Mouse (Mus musculus) hindbrain, embryonic 12.5 days (tissue): ENCODE measurements around the gene Banp. TPM values are rescaled to one million over a fixed set of nuclear protein-coding genes. Genes with fewer than 3 reads are reported as not detected.
A peak's percentile ranks its signal among the peaks of the same experiment; 100 is the strongest.

Experiments
- ATAC-seq: fragments of 200-750 bp; cut with Nextera tagmentation; 2 replicates; pipeline ENCODE4 v1.8.0; 2017; ENCODE audit warnings: moderate TSS enrichment; ENCODE audit not compliant: low FRiP score
- H3K27ac ChIP-seq: fragments of 300-500 bp; sonication (generic); 2 replicates; pipeline ENCODE4 v1.5.1; 2016; ENCODE audit warnings: mild to moderate bottlenecking
- H3K27me3 ChIP-seq: fragments of 300-500 bp; sonication (generic); 2 replicates; pipeline ENCODE4 v1.6.1; 2016; ENCODE audit warnings: mild to moderate bottlenecking
- H3K36me3 ChIP-seq: fragments of 300-500 bp; sonication (generic); 2 replicates; pipeline ENCODE4 v1.6.1; 2016; ENCODE audit warnings: mild to moderate bottlenecking
- H3K4me1 ChIP-seq: fragments of 300-500 bp; sonication (generic); 2 replicates; pipeline ENCODE4 v1.6.1; 2016
- H3K4me2 ChIP-seq: fragments of 300-500 bp; sonication (generic); replicated peaks from 2 replicates; pipeline ENCODE4 v1.6.1; 2016; ENCODE audit warnings: mild to moderate bottlenecking
- H3K4me3 ChIP-seq: fragments of 300-500 bp; sonication (generic); 2 replicates; pipeline ENCODE4 v1.5.1; 2016; ENCODE audit warnings: mild to moderate bottlenecking
- H3K9ac ChIP-seq: fragments of 300-500 bp; sonication (generic); 2 replicates; pipeline ENCODE4 v1.6.1; 2016; ENCODE audit warnings: mild to moderate bottlenecking, moderate library complexity
- H3K9me3 ChIP-seq: fragments of 300-500 bp; sonication (generic); replicated peaks from 2 replicates; pipeline ENCODE4 v1.6.1; 2016; ENCODE audit warnings: mild to moderate bottlenecking
- WGBS: fragments of 180-500 bp; shearing (Covaris S2); methylation state at CpG from one replicate; pipeline ENCODE4 v1.1.7; 2016; 5-methylcytosine and 5-hydroxymethylcytosine counted together
- polyA plus RNA-seq: library from polyadenylated mRNA; unstranded; fragments of >200 nt; fragmentation: Nextera tagmentation; extraction: Ambion mirVana; gene quantifications from 2 replicates; pipeline ENCODE4 v1.2.1, GENCODE M21; 2016

Gene Banp
- polyA plus RNA-seq, 1 experiment from 2014 or later: 57.3 TPM

- ATAC-seq: no peak
- WGBS: 85% methylated on average over 7 of the region's 7 CpGs
- H3K9ac ChIP-seq: no peak overlapping the region
These were observed 3.2 kb upstream of the Banp start for GRCm38 (mm10) chr8:121946351-121946750.

GRCm38 (mm10) chr8:121947047-121947752, 2.4 kb upstream of the Banp start:
- Histone ChIP-seq H3K4me2 (peak overlapping the region; percentile 64), H3K27ac (peak overlapping the region; percentile 80), H3K9ac (peak overlapping the region; percentile 48; the same call in 1 of the 2 replicates), H3K27me3 (0 out of 2 replicates have a peak, but pooled peaks cover 6% of the 10 kb centered on the region), H3K4me3 (peak overlapping the region; percentile 30), H3K36me3 (no peaks in the 10 kb centered on the region), H3K4me1 (peaks cover 35% of the 10 kb centered on the region), H3K9me3 (no peaks in the 10 kb centered on the region)
- 28% methylated on average over 19 of the region's 19 CpGs for WGBS
- no peak for ATAC-seq

More at GRCm38 (mm10) chr8:121946351-121946750, 3.2 kb upstream of the Banp start:
- no peak overlapping the region for H3K4me3 ChIP-seq
- no peak overlapping the region for H3K4me2 ChIP-seq
- no peaks in the 10 kb centered on the region for H3K9me3 ChIP-seq
- peaks cover 27% of the 10 kb centered on the region for H3K4me1 ChIP-seq
- no peak overlapping the region for H3K27ac ChIP-seq
- H3K27me3 ChIP-seq: 0 out of 2 replicates have a peak, but pooled peaks cover 6% of the 10 kb centered on the region
- H3K36me3 ChIP-seq: no peaks in the 10 kb centered on the region

- 0 out of 2 replicates have a peak, but pooled peaks cover 6% of the 10 kb centered on the region for H3K27me3 ChIP-seq
- 1% methylated on average over 18 of the region's 18 CpGs for WGBS
- H3K4me1 ChIP-seq: peaks cover 41% of the 10 kb centered on the region
- no peaks in the 10 kb centered on the region for H3K36me3 ChIP-seq
- ATAC-seq: no peak
- peak overlapping the region; percentile 30 for H3K4me3 ChIP-seq
- no peaks in the 10 kb centered on the region for H3K9me3 ChIP-seq
- H3K27ac ChIP-seq: peak overlapping the region; percentile 80
- peak overlapping the region; percentile 48 for H3K9ac ChIP-seq
- peak overlapping the region; percentile 64 for H3K4me2 ChIP-seq
These were observed 1.8 kb upstream of the Banp start for GRCm38 (mm10) chr8:121947753-121948141.

GRCm38 (mm10) chr8:121948321-121949145, 1.0 kb upstream of the Banp start:
- no peak for ATAC-seq
- Histone ChIP-seq H3K9me3 (no peaks in the 10 kb centered on the region), H3K27me3 (0 out of 2 replicates have a peak, but pooled peaks cover 6% of the 10 kb centered on the region), H3K27ac (peak overlapping the region; percentile 79), H3K4me1 (peaks cover 43% of the 10 kb centered on the region), H3K4me3 (peak overlapping the region; percentile 30), H3K4me2 (peak overlapping the region; percentile 64), H3K9ac (peak overlapping the region; percentile 48), H3K36me3 (0 out of 2 replicates have a peak, but pooled peaks cover under 1% of the 10 kb centered on the region)
- WGBS: 60% methylated on average over 19 of the region's 19 CpGs

GRCm38 (mm10) chr8:121949941-121950748, 595 bp downstream of the Banp start:
- Histone ChIP-seq H3K27ac (peak overlapping the region; percentile 94), H3K27me3 (0 out of 2 replicates have a peak, but pooled peaks cover 2% of the 10 kb centered on the region), H3K36me3 (peaks cover 15% of the 10 kb centered on the region), H3K4me1 (peaks cover 49% of the 10 kb centered on the region), H3K9me3 (no peaks in the 10 kb centered on the region), H3K4me2 (peak overlapping the region; percentile 93), H3K4me3 (peak overlapping the region; percentile 97), H3K9ac (peak overlapping the region; percentile 99)
- under 1% methylated on average over 61 of the region's 66 CpGs for WGBS
- ATAC-seq: peak; percentile 97

GRCm38 (mm10) chr8:121950749-121951655, 1.5 kb downstream of the Banp start:
- no peaks in the 10 kb centered on the region for H3K27me3 ChIP-seq
- peaks cover 49% of the 10 kb centered on the region for H3K4me1 ChIP-seq
- peak overlapping the region; percentile 99 for H3K9ac ChIP-seq
- H3K36me3 ChIP-seq: peaks cover 17% of the 10 kb centered on the region
- WGBS: 1% methylated on average over 90 of the region's 97 CpGs
- H3K4me2 ChIP-seq: peak overlapping the region; percentile 93
- H3K27ac ChIP-seq: peak overlapping the region; percentile 94
- peak; percentile 18 for ATAC-seq
- peak overlapping the region; percentile 97 for H3K4me3 ChIP-seq
- H3K9me3 ChIP-seq: no peaks in the 10 kb centered on the region

GRCm38 (mm10) chr8:121951656-121952009, 2.1 kb downstream of the Banp start:
- Histone ChIP-seq H3K27ac (no peak overlapping the region), H3K4me2 (peak overlapping the region; percentile 93), H3K4me3 (peak overlapping the region; percentile 97), H3K36me3 (peaks cover 17% of the 10 kb centered on the region), H3K9ac (peak overlapping the region; percentile 99), H3K4me1 (peaks cover 49% of the 10 kb centered on the region), H3K9me3 (no peaks in the 10 kb centered on the region), H3K27me3 (no peaks in the 10 kb centered on the region)
- ATAC-seq: no peak
- WGBS: 39% methylated on average over 7 of the region's 7 CpGs

DNA sequence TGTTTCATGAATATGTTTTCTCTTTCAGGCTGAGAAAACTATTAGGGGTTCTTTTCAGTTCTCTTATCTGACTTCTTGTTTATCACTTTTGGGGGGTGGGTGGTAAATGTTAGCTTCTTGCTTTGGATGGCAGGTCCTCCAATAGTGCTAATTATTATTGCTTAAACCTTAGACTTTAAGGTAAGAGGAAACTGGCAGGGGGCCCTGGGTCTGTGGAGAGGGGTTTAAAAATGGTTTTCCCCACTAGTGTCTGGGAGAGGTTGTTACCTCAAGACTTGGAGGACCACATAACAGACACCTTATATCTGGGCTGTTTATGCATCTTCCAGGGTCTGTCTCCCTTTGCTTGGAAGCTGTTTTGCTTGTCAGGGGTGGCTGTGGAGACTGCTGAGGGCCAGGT, 2.6 kb downstream of the Banp start:
- peaks cover 47% of the 10 kb centered on the region for H3K4me1 ChIP-seq
- peaks cover 17% of the 10 kb centered on the region for H3K36me3 ChIP-seq
- no peaks in the 10 kb centered on the region for H3K9me3 ChIP-seq
- H3K4me2 ChIP-seq: peak overlapping the region; percentile 93
- peak overlapping the region; percentile 49 for H3K9ac ChIP-seq
- peak overlapping the region; percentile 11 for H3K4me3 ChIP-seq
- H3K27me3 ChIP-seq: no peaks in the 10 kb centered on the region
- no peak overlapping the region for H3K27ac ChIP-seq
- no peak for ATAC-seq

GRCm38 (mm10) chr8:121952800-121953199, 3.2 kb downstream of the Banp start:
- Histone ChIP-seq H3K9me3 (no peaks in the 10 kb centered on the region), H3K4me2 (peak overlapping the region; percentile 13; the same call in 1 of the 2 replicates), H3K27me3 (no peaks in the 10 kb centered on the region), H3K4me1 (peaks cover 42% of the 10 kb centered on the region), H3K4me3 (no peak overlapping the region), H3K36me3 (peaks cover 17% of the 10 kb centered on the region), H3K27ac (no peak overlapping the region), H3K9ac (no peak overlapping the region; the same call in 1 of the 2 replicates)
- 85% methylated on average over 7 of the region's 7 CpGs for WGBS
- ATAC-seq: no peak

- H3K4me1 ChIP-seq: peaks cover 32% of the 10 kb centered on the region
- H3K9ac ChIP-seq: no peak overlapping the region
- no peak for ATAC-seq
- no peak overlapping the region for H3K4me2 ChIP-seq
- H3K9me3 ChIP-seq: no peaks in the 10 kb centered on the region
- no peak overlapping the region for H3K4me3 ChIP-seq
- peaks cover 17% of the 10 kb centered on the region for H3K36me3 ChIP-seq
- no peak overlapping the region for H3K27ac ChIP-seq
- 77% methylated on average over 3 of the region's 3 CpGs for WGBS
- H3K27me3 ChIP-seq: no peaks in the 10 kb centered on the region
These were observed 4.4 kb downstream of the Banp start for GRCm38 (mm10) chr8:121953821-121954545.
